Mouse (Mus musculus) CH12F3 (cell line): ENCODE data around the gene Ppp1r16b.

ENCODE experiments used
- in situ Hi-C: fragments of 300-500 bp; cut with MboI; formaldehyde crosslinking; loops from 2 replicates; pipeline ENCODE4 v1.14.3; 2020; ENCODE audit warnings: low sequenced_read_pairs

The Ppp1r16b gene

GRCm38 (mm10) chr2:158815686-158816085, 150.5 kb downstream of the Ppp1r16b start:
- in situ Hi-C loops, result no loop called here
